Mouse (Mus musculus) monocyte, adult 2 months (primary cell): ENCODE results near the gene Hexim1.
A peak's percentile ranks its signal among the peaks of the same experiment; 100 is the strongest.

Source experiments
- DNase-seq, 2 experiments: peaks; one replicate each; pipeline ENCODE4 v3.0.0; 2022; ENCODE audit warnings: low spot score in 2 of 2, low read depth in 1 of 2

The Hexim1 gene

GRCm38 (mm10) chr11:103096979-103097894 is 18.8 kb upstream of the Hexim1 start:
- no peak for DNase-seq

GRCm38 (mm10) chr11:103098531-103099190 is 17.4 kb upstream of the Hexim1 start:
- no peak for DNase-seq

- no peak for DNase-seq
These were observed 16.6 kb upstream of the Hexim1 start for GRCm38 (mm10) chr11:103099352-103099940.

GRCm38 (mm10) chr11:103100361-103100760 is 15.7 kb upstream of the Hexim1 start:
- no peak for DNase-seq

GRCm38 (mm10) chr11:103101481-103101865 is 14.6 kb upstream of the Hexim1 start, which contains the start of the genes Plcd3 and Acbd4:
Gene Plcd3 (minus strand): TSS chr11:103101658.
Gene Acbd4 (plus strand): TSS chr11:103101682.
- peak in 1 of 2 experiments; percentile 41 for DNase-seq

- DNase-seq = no peak
These were observed 14.0 kb upstream of the Hexim1 start for GRCm38 (mm10) chr11:103101866-103102501.

GRCm38 (mm10) chr11:103102725-103103349 is 13.2 kb upstream of the Hexim1 start:
- peak; percentile 96 to 99 for DNase-seq

GRCm38 (mm10) chr11:103103621-103104020 is 12.4 kb upstream of the Hexim1 start:
- DNase-seq = no peak

GRCm38 (mm10) chr11:103104469-103104868 is 11.6 kb upstream of the Hexim1 start:
- no peak for DNase-seq

- DNase-seq = no peak
These were observed 10.8 kb upstream of the Hexim1 start for GRCm38 (mm10) chr11:103105180-103105725.

- DNase-seq = no peak
These were observed 10.2 kb upstream of the Hexim1 start for GRCm38 (mm10) chr11:103105810-103106209.

- no peak for DNase-seq
These were observed 9.6 kb upstream of the Hexim1 start for GRCm38 (mm10) chr11:103106386-103106785.

GRCm38 (mm10) chr11:103111301-103111700 is 4.7 kb upstream of the Hexim1 start:
- DNase-seq = no peak

- no peak for DNase-seq
These were observed 4.0 kb upstream of the Hexim1 start for GRCm38 (mm10) chr11:103111881-103112551.

- DNase-seq = no peak
These were observed 3.5 kb upstream of the Hexim1 start for GRCm38 (mm10) chr11:103112552-103112912.

- no peak for DNase-seq
These were observed 3.0 kb upstream of the Hexim1 start for GRCm38 (mm10) chr11:103113005-103113404.

GRCm38 (mm10) chr11:103113771-103114170 is 2.3 kb upstream of the Hexim1 start:
- DNase-seq = no peak

GRCm38 (mm10) chr11:103114270-103114943 is 1.6 kb upstream of the Hexim1 start:
- DNase-seq = no peak
